In the genomic region with DNA sequence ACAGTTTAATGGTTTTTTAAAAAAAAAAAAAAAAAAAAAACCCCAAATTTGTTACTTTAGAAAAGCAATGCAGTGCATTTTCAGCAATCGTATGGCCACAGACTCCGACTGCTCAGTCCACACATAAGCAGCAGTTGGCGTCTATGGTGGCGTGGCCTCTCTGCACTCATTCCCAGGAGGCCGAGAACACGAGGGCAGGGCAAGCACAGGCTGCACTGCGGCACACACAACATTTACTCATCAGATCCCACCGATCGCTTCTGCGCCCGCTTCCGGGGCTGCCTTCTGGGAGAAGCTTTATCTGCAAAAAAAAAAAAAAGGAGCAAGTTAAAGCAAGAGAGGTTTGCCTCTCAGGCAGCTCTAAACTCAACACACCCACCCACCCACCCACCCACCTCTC, we compare ENCODE assay signal across 18 mouse cellular contexts. TPM values are rescaled to one million over a fixed set of nuclear protein-coding genes. Genes with fewer than 3 reads are reported as not detected.
DNase-seq lines count a peak whose midpoint lies in the region; ATAC-seq lines count a peak whose summit lies in the region.
"Had no signal": no experiment of that assay in that cellular context is flagged by ENCODE, and none has a peak within 500 bp of the region (broad histone marks: within the 10 kb centered on the region; RNA-seq: fewer than 3 reads in every experiment).

No protein-coding gene starts in this region.

- 93% methylated on average over 12 of the region's 12 CpGs for WGBS in heart, embryonic 10.5 days
- 93% methylated on average over 12 of the region's 12 CpGs for WGBS in heart, embryonic 11.5 days (ENCODE audit: insufficient replicate concordance)

- no peak overlapping the region for H3K27ac ChIP-seq in heart, embryonic 10.5 days
- no peak overlapping the region for H3K27ac ChIP-seq in heart, embryonic 11.5 days (ENCODE audit: low read depth, low read length)

- no peak overlapping the region for H3K9ac ChIP-seq in heart, embryonic 11.5 days (ENCODE audit: low read depth, low read length)

- no peak overlapping the region for H3K4me2 ChIP-seq in heart, embryonic 11.5 days

- H3K4me3 ChIP-seq in heart, embryonic 10.5 days = no peak overlapping the region
- no peak overlapping the region for H3K4me3 ChIP-seq in heart, embryonic 11.5 days (ENCODE audit: low read depth, low read length)

- H3K27me3 ChIP-seq in heart, embryonic 10.5 days (ENCODE audit: insufficient read depth, poor library complexity, severe bottlenecking) = no peaks in the 10 kb centered on the region
- no peaks in the 10 kb centered on the region for H3K27me3 ChIP-seq in heart, embryonic 11.5 days (ENCODE audit: control insufficient read depth, insufficient read depth, low read length)
- H3K27me3 ChIP-seq: CH12.LX, Patski had no signal

- no peaks in the 10 kb centered on the region for H3K4me1 ChIP-seq in heart, embryonic 10.5 days
- H3K4me1 ChIP-seq in heart, embryonic 11.5 days (ENCODE audit: control insufficient read depth, insufficient read depth, low read length) = no peaks in the 10 kb centered on the region

- no peak for ATAC-seq in heart, embryonic 11.5 days (replicated peaks; ENCODE audit: insufficient number of reproducible peaks, low FRiP score, low TSS enrichment)
- ATAC-seq: CD4-positive, CD25-positive, alpha-beta regulatory T cell, adult 4 months; Patski had no signal

- peaks cover 93% of the 10 kb centered on the region for H3K36me3 ChIP-seq in heart, embryonic 10.5 days
- H3K36me3 ChIP-seq in heart, embryonic 11.5 days (ENCODE audit: control insufficient read depth, insufficient read depth, low read length) = peaks cover 47% of the 10 kb centered on the region

- H3K9me3 ChIP-seq in heart, embryonic 10.5 days = no peaks in the 10 kb centered on the region
- H3K9me3 ChIP-seq in heart, embryonic 11.5 days (replicated peaks; ENCODE audit: control insufficient read depth, low read length) = no peaks in the 10 kb centered on the region
- H3K9me3 ChIP-seq: G1E had no signal

- intact Hi-C loops in heart, postnatal 25 days (cut with DNase I) = no loop called here

- peak; percentile 74 for DNase-seq in heart, adult 11 months
- DNase-seq in heart, postnatal 25 days (ENCODE audit: low spot score) = no peak
- peak; percentile 68 for DNase-seq in heart, embryonic 10.5 days (ENCODE audit: low spot score)
- DNase-seq: adrenal gland, adult 2 months; adrenal gland, adult 8-10 months; adrenal gland, postnatal 10 days; adrenal gland, postnatal 14 days; adrenal gland, postnatal 25 days; adrenal gland, postnatal 36 days; B cell, adult 2 months; cerebellum, adult 11 months; cerebellum, adult 11-12 months; cerebellum, adult 18-20 months had no signal

RNA-seq across cellular contexts. Expression of gene Ssr1, which starts 14.5 kb away (rescaled TPM):
- total RNA-seq in heart, postnatal 25 days (2021) = 10 to 100 TPM; 41.8 to 41.9 TPM
- polyA plus RNA-seq in heart, embryonic 10.5 days (2016; fragmentation: Nextera tagmentation; extraction: Ambion mirVana) = 114 TPM in 2 replicates
- 100 and 126 TPM in 2 replicates for polyA plus RNA-seq in heart, embryonic 11.5 days (2014; fragmentation: Nextera tagmentation; extraction: Ambion mirVana)

RNA-seq across cellular contexts. Expression of gene Riok1, which starts 57.3 kb away (rescaled TPM):
- 10 to 100 TPM in 1 of 2 experiments, 1 to 10 TPM in 1; 8.8 to 10.6 TPM for total RNA-seq in heart, postnatal 25 days (2021)
- 36.2 and 41.9 TPM in 2 replicates for polyA plus RNA-seq in heart, embryonic 10.5 days (2016; fragmentation: Nextera tagmentation; extraction: Ambion mirVana)
- 33.2 and 36.1 TPM in 2 replicates for polyA plus RNA-seq in heart, embryonic 11.5 days (2014; fragmentation: Nextera tagmentation; extraction: Ambion mirVana)

RNA-seq across cellular contexts. Expression of gene Cage1, which starts 57.4 kb away (rescaled TPM):
- total RNA-seq in heart, postnatal 25 days (2021) = 1 to 10 TPM; 1.3 TPM
- 0.74 and 0.87 TPM in 2 replicates for polyA plus RNA-seq in heart, embryonic 10.5 days (2016; fragmentation: Nextera tagmentation; extraction: Ambion mirVana)
- 0.94 and 1.2 TPM in 2 replicates for polyA plus RNA-seq in heart, embryonic 11.5 days (2014; fragmentation: Nextera tagmentation; extraction: Ambion mirVana)
